Mouse (Mus musculus) liver, postnatal 0 days (tissue): Measurements from ENCODE around the gene Cfd.

Experiments used
- CTCF ChIP-seq: sonication (generic); IDR thresholded peaks from 2 replicates; pipeline ENCODE4 v1.5.1; 2016; ENCODE audit warnings: antibody characterized with exemption, low read depth
- EP300 ChIP-seq: IDR thresholded peaks from 2 replicates; pipeline ENCODE4 v1.6.1; 2016; ENCODE audit warnings: antibody characterized with exemption, low read depth, mild to moderate bottlenecking

DNA sequence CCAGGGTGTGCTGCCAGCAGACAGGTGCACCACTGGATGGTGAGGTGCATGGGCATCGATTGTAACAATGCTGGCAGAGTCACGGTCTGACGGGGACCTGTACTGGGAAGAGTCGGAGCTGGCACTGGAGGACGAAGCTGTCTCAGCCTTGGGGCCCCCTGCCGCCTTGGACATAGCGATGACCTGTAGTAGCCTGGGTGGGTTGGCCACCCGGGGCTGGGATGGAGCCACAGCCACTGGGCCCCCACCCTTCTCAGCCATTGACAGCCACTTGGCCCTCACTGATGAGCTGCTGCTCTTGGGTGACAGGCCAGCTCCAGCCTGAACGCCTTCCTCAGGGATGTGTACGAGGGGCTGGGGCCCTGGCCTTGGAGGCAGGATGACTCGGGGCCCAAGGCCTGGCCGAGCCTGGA, 25.5 kb upstream of the Cfd start:
- TF ChIP-seq EP300 (no peak), CTCF (no peak)
